8 mouse cellular contexts compared by ENCODE assay signal in genomic region chr2:119209176-119209507, GRCm38 (mm10). TPM values are rescaled to one million over a fixed set of nuclear protein-coding genes. Genes with fewer than 3 reads are reported as not detected.
DNase-seq lines count a peak whose midpoint lies in the region; ATAC-seq and TF ChIP-seq lines count a peak whose summit lies in the region.

No protein-coding gene starts in this region.

- no peak for TF ChIP-seq CTCF in lung, postnatal 0 days (IDR thresholded peaks at IDR 0.05)
- TF ChIP-seq CTCF in small intestine, adult 2 months (IDR thresholded peaks at IDR 0.05; ENCODE audit: extremely low read depth, insufficient read length, insufficient replicate concordance, low read depth, low read length): no peak

- H3K27me3 ChIP-seq in lung, postnatal 0 days (replicated peaks; ENCODE audit: insufficient read depth, low read length): no peaks in the 10 kb centered on the region
- H3K27me3 ChIP-seq in limb, embryonic 12.5 days: no peaks in the 10 kb centered on the region
- H3K27me3 ChIP-seq in small intestine, adult 2 months (ENCODE audit: control insufficient read depth, insufficient read depth, low read length): no peaks in the 10 kb centered on the region

- H3K9me3 ChIP-seq in lung, postnatal 0 days (ENCODE audit: low read length): no peaks in the 10 kb centered on the region
- no peaks in the 10 kb centered on the region for H3K9me3 ChIP-seq in limb, embryonic 12.5 days

- TF ChIP-seq POLR2A in small intestine, adult 2 months (IDR thresholded peaks at IDR 0.05; ENCODE audit: low read depth, low read length): no peak

- DNase-seq in lung, postnatal 0 days (ENCODE audit: low spot score): no peak
- no peak for DNase-seq in lung, postnatal 36 days
- DNase-seq in layer of hippocampus, adult 8-10 months (ENCODE audit: low spot score in 2 of 2): no peak
- no peak for DNase-seq in adrenal gland, postnatal 14 days
- no peak for DNase-seq in thymus, postnatal 10 days (ENCODE audit: low spot score in 2 of 2)

- TF ChIP-seq EP300 in lung, postnatal 0 days (IDR thresholded peaks at IDR 0.05): no peak

- H3K4me3 ChIP-seq in lung, postnatal 0 days (ENCODE audit: low read depth, low read length): peak overlapping the region; percentile 73
- H3K4me3 ChIP-seq in limb, embryonic 12.5 days (replicated peaks): peak overlapping the region; percentile 73
- H3K4me3 ChIP-seq in small intestine, adult 2 months (ENCODE audit: low read depth, low read length): peak overlapping the region; percentile 67

- H3K4me1 ChIP-seq in lung, postnatal 0 days (ENCODE audit: insufficient read depth, low read depth, low read length): peaks cover 4% of the 10 kb centered on the region; the same call in 1 of the 2 replicates
- H3K4me1 ChIP-seq in limb, embryonic 12.5 days (replicated peaks): peaks cover 15% of the 10 kb centered on the region
- peaks cover 3% of the 10 kb centered on the region; the same call in 1 of the 2 replicates for H3K4me1 ChIP-seq in small intestine, adult 2 months (ENCODE audit: control insufficient read depth, insufficient read depth, insufficient read length, low read length)

- peaks cover 7% of the 10 kb centered on the region; the same call in 1 of the 2 replicates for H3K36me3 ChIP-seq in lung, postnatal 0 days (ENCODE audit: insufficient read depth, low read length)
- H3K36me3 ChIP-seq in limb, embryonic 12.5 days: peaks cover 37% of the 10 kb centered on the region
- H3K36me3 ChIP-seq in small intestine, adult 2 months (ENCODE audit: control insufficient read depth, insufficient read depth, low read length): peaks cover 20% of the 10 kb centered on the region

- no peak for ATAC-seq in lung, postnatal 0 days
- peak; percentile 62 for ATAC-seq in erythroblast, adult 5-6 weeks (replicated peaks; ENCODE audit: low FRiP score, poor library complexity, severe bottlenecking)
- no peak; the same call in 1 of the 2 replicates for ATAC-seq in limb, embryonic 12.5 days (ENCODE audit: insufficient number of reproducible peaks, insufficient read depth, low FRiP score, low TSS enrichment, low read depth)

- H3K27ac ChIP-seq in lung, postnatal 0 days (ENCODE audit: low read length): peak overlapping the region; percentile 84; the same call in 1 of the 2 replicates
- H3K27ac ChIP-seq in limb, embryonic 12.5 days: peak overlapping the region; percentile 53; the same call in 1 of the 2 replicates
- 0 out of 2 replicates have a peak overlapping the region, but pooled peaks have one; percentile 2 for H3K27ac ChIP-seq in small intestine, adult 2 months (ENCODE audit: insufficient read depth, low read depth, low read length)

- peak overlapping the region; percentile 35; the same call in 1 of the 2 replicates for H3K9ac ChIP-seq in lung, postnatal 0 days (replicated peaks; ENCODE audit: low read depth)
- H3K9ac ChIP-seq in limb, embryonic 12.5 days (replicated peaks): peak overlapping the region; percentile 75

- under 1% methylated on average over 13 of the region's 13 CpGs for WGBS in lung, postnatal 0 days
- under 1% methylated on average over 13 of the region's 13 CpGs for WGBS in limb, embryonic 12.5 days
- under 1% methylated on average over 13 of the region's 13 CpGs for WGBS in small intestine, adult 2 months

- H3K4me2 ChIP-seq in lung, postnatal 0 days (replicated peaks; ENCODE audit: low read depth, low read length): peak overlapping the region; percentile 57
- H3K4me2 ChIP-seq in limb, embryonic 12.5 days: peak overlapping the region; percentile 73

RNA-seq across cellular contexts. Expression of gene Dnajc17, which starts 0.5 kb away (rescaled TPM):
- polyA plus RNA-seq in lung, postnatal 0 days (2015; fragmentation: Nextera tagmentation; extraction: Ambion mirVana): 11.8 and 13.2 TPM in 2 replicates
- total RNA-seq in erythroblast, adult 5-6 weeks (2015; ENCODE audit: low replicate concordance): 3.8 and 22.3 TPM in 2 replicates
- 4.5 and 12.4 TPM in 2 replicates for total RNA-seq in erythroblast, adult 5-6 weeks (2017; ENCODE audit: low replicate concordance)
- polyA plus RNA-seq in limb, embryonic 12.5 days (2016; fragmentation: Nextera tagmentation; extraction: Ambion mirVana): 29.2 and 29.6 TPM in 2 replicates
- 1.5 and 2.9 TPM in 2 replicates for polyA plus RNA-seq in small intestine, adult 2 months (2012; rRNA removed)
- 10 to 100 TPM; 17.9 to 22.6 (median 19.9) TPM for total RNA-seq in layer of hippocampus, adult 8-10 months (2022)
- 12.7 and 17.9 TPM in 2 replicates for total RNA-seq in adrenal gland, postnatal 14 days (2021)

RNA-seq across cellular contexts. Expression of gene Zfyve19, which starts 0.7 kb away (rescaled TPM):
- polyA plus RNA-seq in lung, postnatal 0 days (2015; fragmentation: Nextera tagmentation; extraction: Ambion mirVana): 32.0 TPM in 2 replicates
- 0.58 and 4.2 TPM in 2 replicates for total RNA-seq in erythroblast, adult 5-6 weeks (2015; ENCODE audit: low replicate concordance)
- total RNA-seq in erythroblast, adult 5-6 weeks (2017; ENCODE audit: low replicate concordance): 11.3 and 12.6 TPM in 2 replicates
- polyA plus RNA-seq in limb, embryonic 12.5 days (2016; fragmentation: Nextera tagmentation; extraction: Ambion mirVana): 52.5 and 56.7 TPM in 2 replicates
- polyA plus RNA-seq in small intestine, adult 2 months (2012; rRNA removed): 20.2 and 46.7 TPM in 2 replicates
- 10 to 100 TPM; 35.8 to 41.5 (median 38.8) TPM for total RNA-seq in layer of hippocampus, adult 8-10 months (2022)
- total RNA-seq in adrenal gland, postnatal 14 days (2021): 24.9 and 33.6 TPM in 2 replicates

RNA-seq across cellular contexts. Expression of gene Ppp1r14d, which starts 20.6 kb away (rescaled TPM):
- polyA plus RNA-seq in lung, postnatal 0 days (2015; fragmentation: Nextera tagmentation; extraction: Ambion mirVana): 2.1 and 2.2 TPM in 2 replicates
- total RNA-seq in erythroblast, adult 5-6 weeks (2015; ENCODE audit: low replicate concordance): not detected in 2 replicates
- not detected in 2 replicates for total RNA-seq in erythroblast, adult 5-6 weeks (2017; ENCODE audit: low replicate concordance)
- polyA plus RNA-seq in limb, embryonic 12.5 days (2016; fragmentation: Nextera tagmentation; extraction: Ambion mirVana): not detected in 2 replicates
- polyA plus RNA-seq in small intestine, adult 2 months (2012; rRNA removed): 124 and 296 TPM in 2 replicates
- total RNA-seq in layer of hippocampus, adult 8-10 months (2022): not detected
- not detected in 2 replicates for total RNA-seq in adrenal gland, postnatal 14 days (2021)

RNA-seq across cellular contexts. Expression of gene Spint1, which starts 28.0 kb away (rescaled TPM):
- polyA plus RNA-seq in lung, postnatal 0 days (2015; fragmentation: Nextera tagmentation; extraction: Ambion mirVana): 53.7 and 54.8 TPM in 2 replicates
- not detected in 2 replicates for total RNA-seq in erythroblast, adult 5-6 weeks (2015; ENCODE audit: low replicate concordance)
- total RNA-seq in erythroblast, adult 5-6 weeks (2017; ENCODE audit: low replicate concordance): not detected in 2 replicates
- polyA plus RNA-seq in limb, embryonic 12.5 days (2016; fragmentation: Nextera tagmentation; extraction: Ambion mirVana): 7.8 and 9.3 TPM in 2 replicates
- 139 and 367 TPM in 2 replicates for polyA plus RNA-seq in small intestine, adult 2 months (2012; rRNA removed)
- total RNA-seq in layer of hippocampus, adult 8-10 months (2022): 1 to 10 TPM; 2.2 to 5.6 (median 2.9) TPM
- total RNA-seq in adrenal gland, postnatal 14 days (2021): 4.7 and 4.8 TPM in 2 replicates

RNA-seq across cellular contexts. Expression of gene Gm14137, which starts 34.8 kb away (rescaled TPM):
- polyA plus RNA-seq in lung, postnatal 0 days (2015; fragmentation: Nextera tagmentation; extraction: Ambion mirVana): 0.12 and 0.13 TPM in 2 replicates
- not detected in 2 replicates for total RNA-seq in erythroblast, adult 5-6 weeks (2015; ENCODE audit: low replicate concordance)
- total RNA-seq in erythroblast, adult 5-6 weeks (2017; ENCODE audit: low replicate concordance): not detected in 2 replicates
- 0.44 and 0.65 TPM in 2 replicates for polyA plus RNA-seq in limb, embryonic 12.5 days (2016; fragmentation: Nextera tagmentation; extraction: Ambion mirVana)
- 0.03 and 0.04 TPM in 2 replicates for polyA plus RNA-seq in small intestine, adult 2 months (2012; rRNA removed)
- not detected for total RNA-seq in layer of hippocampus, adult 8-10 months (2022)
- 0.23 and 0.26 TPM in 2 replicates for total RNA-seq in adrenal gland, postnatal 14 days (2021)

Comparison
In these comparisons a context has a peak if more than half of its experiments do, and no peak if none do; other contexts are left out.
1. H3K27ac ChIP-seq: peak in every context shown above with its lines; median percentile 84 in lung, postnatal 0 days; 53 in limb, embryonic 12.5 days; 2 in small intestine, adult 2 months.